Mouse (Mus musculus): ENCODE results near the gene Tfap2d.

DNA sequence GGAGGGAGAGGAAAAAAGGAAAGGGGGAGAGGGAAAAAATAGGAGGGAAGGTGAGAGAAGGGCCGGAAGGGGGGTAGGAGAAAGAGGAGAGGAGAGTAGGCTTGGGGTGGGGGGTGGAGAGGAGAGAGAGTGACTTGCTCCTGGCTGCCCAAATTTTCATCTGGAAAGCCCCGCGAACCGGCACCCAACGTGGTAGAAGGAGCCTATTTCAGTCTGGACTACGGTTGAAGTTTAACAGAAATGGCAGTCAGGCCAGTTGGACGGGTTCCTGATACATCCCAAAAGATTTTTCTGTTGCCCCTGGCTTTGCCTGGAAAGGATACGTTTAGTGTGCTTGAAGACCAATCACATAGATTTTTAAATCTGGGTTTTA lies 108.2 kb downstream of the Tfap2d start:
- TF ChIP-seq CTCF (IDR thresholded peaks at IDR 0.05; ENCODE audit: low read depth), result no peak
- TF ChIP-seq EP300 (IDR thresholded peaks at IDR 0.05; ENCODE audit: low read depth), result no peak
